Mouse (Mus musculus): Measurements from ENCODE around the gene Fer.

Gene Fer

DNA sequence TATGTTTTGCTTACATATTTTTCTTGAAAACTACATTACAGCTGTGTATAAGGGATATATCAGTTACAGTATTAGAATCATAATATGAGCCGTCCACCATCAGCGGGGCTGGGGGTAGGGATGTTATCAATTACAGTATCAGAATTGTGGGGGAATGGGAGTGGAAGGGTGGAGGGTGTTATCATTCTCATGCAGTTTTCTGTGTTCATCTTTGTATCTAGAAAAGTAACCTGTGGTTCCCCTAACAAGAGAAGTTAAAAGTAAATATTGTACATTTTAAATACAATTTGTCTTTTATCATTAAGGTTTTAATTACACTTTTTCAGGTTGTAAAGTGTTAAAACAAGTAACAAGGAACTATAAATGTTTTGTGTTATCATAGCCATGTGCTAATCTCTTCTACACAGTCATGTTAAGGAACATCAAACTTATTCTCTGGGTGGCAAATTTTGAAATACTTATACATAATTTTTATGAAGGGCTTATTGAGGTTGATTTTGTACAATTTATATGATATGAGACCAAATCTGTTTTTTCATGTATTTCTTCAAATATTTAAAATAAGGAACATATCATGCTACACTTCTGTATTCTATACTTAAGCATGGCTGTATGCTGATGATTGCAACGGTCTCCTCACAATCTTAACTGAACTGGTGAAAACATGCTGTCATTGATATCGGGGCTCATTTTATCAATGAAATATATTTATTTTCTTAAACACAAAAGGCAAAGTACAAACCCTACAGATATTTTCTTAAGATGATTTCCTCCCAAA, 116.1 kb downstream of the Fer start:
- no peak for DNase-seq (ENCODE audit: low spot score in 2 of 2)

DNA sequence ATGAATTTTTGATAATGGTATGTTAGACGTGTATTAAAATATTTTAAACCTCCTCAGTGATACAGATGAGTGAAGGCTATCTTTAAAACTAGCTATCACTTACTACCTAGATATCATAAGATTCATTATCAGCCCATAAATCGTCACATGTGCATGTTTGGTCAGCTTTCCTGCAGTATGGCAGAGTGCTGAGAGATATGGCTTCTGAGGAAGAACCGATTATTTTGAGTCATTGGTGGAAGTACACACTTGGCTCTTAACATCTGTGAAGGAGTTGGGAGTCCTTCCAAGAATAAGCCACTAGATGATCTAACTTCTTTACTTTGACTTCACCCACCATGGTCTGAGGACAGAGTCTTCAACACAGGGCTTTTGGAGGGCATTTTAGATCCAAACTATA, 117.3 kb downstream of the Fer start:
- no peak for DNase-seq (ENCODE audit: low spot score in 2 of 2)

DNA sequence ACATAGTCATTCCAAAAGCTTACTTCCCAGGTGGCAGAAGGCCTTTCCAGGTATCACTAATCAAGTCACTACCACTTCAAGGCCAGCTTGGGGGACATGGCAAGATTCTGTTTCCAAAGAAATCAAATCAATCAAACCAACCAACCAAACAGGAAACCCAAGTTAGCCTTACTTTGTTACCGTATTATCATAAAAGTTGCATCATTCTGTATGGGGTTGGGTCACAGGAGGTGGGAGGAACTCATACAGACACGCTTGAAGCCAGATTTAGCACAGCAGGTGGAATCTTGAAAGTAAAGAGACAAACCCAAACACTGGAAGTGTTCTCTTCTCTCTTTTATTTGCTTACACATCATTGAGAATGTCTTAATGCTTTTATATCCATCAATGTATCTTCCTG, 125.8 kb downstream of the Fer start:
- DNase-seq (ENCODE audit: low spot score in 2 of 2): no peak

DNA sequence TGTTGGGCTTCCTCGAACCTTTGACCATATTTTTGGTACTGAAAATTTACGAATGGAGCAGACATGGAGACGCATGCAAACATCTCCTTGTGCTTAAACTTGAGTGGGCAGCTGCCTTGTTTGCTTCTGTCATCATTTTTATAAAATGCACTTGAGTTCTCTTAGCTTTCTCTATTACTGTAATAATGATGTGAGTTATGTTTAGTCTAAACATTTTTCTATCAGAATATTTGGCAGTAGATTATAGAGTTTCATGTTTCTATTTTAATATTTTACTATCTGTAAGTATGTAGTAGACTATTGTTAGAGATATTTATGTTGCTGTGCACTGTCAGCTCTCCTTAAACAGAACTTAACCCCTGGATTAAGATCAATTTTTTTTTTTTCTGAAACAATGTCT, 128.3 kb downstream of the Fer start:
- DNase-seq (ENCODE audit: low spot score in 2 of 2): no peak

DNA sequence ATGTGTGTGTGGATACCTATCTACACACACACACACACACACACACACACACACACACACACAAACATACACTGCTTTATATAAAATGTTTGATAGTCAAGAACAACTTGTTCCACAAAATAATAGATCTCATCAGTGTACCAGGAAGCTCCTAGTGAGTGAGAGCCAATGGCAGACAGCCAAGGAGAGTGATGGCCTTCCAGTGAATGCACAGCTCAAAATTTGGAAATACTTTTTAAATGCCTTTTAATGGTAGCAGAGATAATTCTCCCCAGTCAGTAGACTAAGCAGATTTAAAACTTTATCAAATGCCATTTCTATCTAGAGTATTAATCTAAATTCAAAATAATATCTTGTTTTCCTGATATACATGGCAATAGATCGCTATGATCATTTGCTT, 133.1 kb downstream of the Fer start:
- DNase-seq (ENCODE audit: low spot score in 2 of 2): no peak

DNA sequence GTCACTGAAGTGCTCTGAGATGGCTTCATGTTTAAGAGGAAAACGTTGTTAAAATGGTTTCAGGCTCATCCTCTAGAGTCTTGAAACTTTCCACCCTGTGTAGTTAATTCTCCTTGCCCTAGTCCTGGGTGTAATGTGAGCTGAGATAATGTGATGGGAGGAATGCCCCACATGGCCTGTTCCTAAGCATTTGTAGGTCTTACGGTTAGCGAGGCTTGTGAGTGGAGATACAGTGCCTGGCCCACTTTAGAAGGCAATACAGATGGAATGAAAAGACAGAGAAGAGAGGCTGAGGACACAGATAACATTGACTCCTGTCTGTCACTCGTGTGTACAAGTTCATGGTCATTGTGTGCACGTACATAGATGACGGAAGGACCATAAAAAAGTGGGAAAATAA, 134.8 kb downstream of the Fer start:
- no peak for DNase-seq (ENCODE audit: low spot score in 2 of 2)

DNA sequence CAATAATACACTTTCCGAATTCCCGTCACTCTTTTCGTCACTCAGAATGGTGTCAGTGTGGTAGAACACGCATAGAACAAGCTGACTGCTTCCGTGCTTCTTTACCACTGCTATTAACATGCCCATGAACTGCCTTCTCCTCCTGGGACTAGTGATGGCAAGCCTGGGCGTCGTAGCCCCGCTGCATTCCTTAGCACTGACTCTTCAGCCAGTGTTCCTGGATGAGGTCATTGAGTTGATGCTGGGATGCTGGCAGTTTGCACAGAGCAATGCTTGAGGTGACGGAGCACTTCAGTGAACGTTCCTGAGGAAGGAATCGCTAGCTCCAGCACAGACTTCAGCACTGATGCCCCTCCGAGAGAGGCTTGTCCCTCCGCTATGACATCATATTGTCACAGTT, 140.6 kb downstream of the Fer start:
- no peak for DNase-seq (ENCODE audit: low spot score in 2 of 2)

DNA sequence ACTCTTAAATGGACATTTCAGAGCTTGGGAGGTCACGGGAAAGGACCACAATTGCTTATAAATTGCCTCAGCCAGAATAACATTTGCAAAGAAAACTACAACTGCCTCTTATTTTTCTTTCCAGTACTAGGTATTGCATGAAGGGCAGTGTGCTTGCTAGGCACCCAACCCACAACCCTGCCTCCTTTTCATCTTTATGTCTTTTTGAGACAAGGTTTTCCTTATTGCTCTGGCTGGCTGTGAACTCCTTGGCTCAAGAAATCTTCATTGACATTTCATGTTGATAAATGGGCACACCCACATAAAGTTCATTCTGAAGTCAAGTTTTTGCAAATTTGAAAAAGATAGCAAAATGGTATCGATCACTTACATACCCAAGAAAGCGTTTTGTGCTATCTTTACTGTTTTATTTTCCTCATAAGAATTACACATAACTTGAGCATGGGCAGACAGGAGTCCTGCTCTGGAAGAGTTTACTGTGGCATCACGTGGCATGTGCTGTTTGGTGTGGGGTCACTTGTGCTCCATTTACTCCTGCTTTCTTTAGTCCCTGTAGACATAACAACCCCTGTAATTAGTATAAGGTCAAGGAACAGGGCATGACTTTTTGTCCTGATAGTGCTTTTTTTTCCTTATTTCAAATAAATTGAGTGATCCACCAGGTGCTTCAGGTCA, 142.8 kb downstream of the Fer start:
- no peak for DNase-seq (ENCODE audit: low spot score in 2 of 2)

DNA sequence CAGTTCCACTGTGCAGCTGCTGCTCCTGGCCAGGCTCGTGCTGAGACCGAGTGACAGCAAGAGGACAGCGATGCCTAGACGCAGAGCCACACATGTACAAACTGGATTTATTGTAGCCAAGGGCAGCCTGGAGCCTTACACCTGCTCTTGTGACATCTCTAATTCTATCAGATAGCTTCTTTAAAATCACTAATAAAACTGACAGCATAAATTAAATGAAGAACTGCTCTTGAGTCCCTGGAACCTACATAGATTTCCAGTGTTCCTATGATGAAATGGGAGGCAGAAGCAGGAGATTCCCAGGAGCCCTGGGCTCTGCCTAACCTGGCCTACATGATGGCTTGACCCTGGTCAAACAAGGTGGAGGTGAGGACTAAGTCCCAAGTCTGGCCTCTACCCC, 153.7 kb downstream of the Fer start:
- DNase-seq (ENCODE audit: low spot score in 2 of 2): no peak

DNA sequence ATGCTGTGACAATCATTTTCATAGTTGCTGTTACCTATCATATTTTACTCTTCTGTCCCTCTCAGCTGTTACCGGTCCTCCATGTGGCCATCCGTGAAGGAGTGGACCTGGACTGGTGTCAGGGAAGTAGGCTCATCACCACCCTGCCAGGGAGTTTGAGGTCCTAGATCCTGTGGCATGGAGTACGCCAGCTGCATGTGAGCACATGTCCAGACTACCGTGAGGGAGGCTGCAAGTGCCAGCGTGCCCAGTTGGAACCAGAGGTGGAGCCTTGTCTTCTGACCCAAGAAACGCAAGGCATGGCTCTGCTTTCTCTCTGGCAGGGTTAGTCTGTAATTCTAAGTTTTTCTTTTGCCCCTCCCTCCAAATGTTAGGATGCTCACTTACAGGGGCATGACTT, 155.4 kb downstream of the Fer start:
- no peak for DNase-seq (ENCODE audit: low spot score in 2 of 2)

DNA sequence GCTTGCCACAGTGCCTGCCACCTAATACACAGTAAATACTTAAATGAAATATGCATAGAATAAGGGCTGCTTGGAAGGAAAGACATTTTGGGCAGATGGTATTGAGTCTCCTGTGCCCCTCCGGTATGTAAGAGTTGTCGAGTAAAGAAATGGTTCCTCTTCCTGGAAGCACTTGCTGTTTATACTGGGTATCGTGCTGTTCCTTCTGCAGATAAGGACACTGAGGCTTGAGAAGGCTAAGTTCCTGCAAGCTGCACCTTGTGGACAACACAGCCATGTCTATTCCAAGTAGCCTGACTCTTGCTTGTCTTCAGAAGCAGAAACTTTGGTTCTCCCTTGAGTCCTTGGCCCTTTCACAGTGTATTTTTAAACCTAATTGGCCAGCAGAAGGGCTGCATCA, 156.0 kb downstream of the Fer start:
- DNase-seq (ENCODE audit: low spot score in 2 of 2): no peak

DNA sequence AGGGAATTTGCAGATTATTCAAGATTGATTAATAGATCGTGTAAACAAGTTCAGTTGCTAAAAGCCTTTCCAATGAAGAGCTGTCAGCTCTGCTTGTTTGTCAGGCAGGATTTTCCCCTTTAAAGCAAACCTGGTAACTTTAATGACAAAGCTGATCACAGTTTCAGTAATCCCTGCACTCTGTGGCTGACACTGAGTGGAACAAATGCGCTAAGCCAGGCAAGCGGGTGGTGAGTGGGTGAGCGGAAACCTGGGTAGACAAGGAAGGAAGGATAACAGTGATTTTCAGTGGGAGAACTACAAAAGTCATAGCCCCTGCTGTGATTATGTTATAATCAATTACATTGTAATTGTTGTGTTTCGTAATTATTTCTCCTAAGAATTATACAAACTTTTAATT, 156.8 kb downstream of the Fer start:
- DNase-seq (ENCODE audit: low spot score in 2 of 2): no peak

DNA sequence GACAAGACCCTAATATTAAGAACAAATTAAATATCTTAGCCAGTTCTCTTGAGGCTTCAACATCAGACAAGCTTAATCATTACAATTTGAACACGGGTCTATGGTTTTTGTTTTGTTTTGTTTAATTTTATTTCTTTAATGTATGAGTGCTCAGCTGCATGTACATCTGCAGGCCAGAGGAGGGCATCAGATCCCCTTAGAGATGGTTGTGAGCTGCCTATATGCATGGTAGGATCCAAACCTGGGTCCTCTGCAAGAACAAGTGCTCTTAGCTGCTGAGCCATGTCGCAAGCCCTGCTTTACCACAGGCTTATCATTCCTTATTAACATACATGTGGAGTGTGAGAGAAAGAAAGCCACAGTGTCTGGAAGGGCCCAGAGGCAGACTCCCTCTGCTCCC, 163.6 kb downstream of the Fer start:
- no peak for DNase-seq (ENCODE audit: low spot score in 2 of 2)

DNA sequence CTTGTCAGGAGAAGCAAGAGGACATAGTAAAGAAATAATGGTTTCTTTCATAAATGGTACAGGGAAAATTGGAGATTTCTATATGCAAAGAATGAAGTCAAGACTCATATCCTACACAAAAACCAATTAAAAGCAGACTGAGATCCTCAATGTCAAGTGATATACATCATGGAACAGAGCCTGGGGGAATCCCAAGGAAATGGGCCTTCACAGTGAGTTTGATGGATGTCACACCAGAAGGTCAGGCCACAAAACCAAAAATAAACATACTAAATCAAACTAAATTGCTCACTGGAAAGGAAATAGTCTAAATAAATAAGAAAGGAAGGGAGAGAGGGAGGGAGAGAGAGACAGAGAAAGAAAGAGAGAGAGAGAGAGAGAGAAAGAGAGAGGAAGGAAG, 178.9 kb downstream of the Fer start:
- DNase-seq (ENCODE audit: low spot score in 2 of 2): no peak

DNA sequence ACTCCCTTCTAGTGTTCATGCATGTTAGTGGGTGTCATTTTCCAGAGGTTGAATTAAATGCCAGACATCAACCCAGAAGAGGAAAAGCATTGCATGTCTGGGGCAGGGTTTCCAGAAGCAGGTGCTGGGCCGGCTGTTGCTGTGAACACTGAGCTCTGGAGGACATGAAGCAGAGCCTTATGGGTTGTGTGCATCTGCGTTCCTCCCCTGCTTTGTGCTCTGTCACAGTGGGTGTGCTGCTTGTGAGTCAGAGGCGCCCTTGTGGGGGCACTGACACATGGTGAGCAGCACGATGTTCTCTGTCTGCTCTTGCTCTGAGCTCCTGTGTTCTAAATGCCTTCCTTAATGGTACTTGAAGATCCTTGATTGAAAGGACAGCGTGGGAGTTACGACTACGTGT, 182.5 kb downstream of the Fer start:
- peak; percentile 68 to 81 for DNase-seq (ENCODE audit: low spot score in 2 of 2)

DNA sequence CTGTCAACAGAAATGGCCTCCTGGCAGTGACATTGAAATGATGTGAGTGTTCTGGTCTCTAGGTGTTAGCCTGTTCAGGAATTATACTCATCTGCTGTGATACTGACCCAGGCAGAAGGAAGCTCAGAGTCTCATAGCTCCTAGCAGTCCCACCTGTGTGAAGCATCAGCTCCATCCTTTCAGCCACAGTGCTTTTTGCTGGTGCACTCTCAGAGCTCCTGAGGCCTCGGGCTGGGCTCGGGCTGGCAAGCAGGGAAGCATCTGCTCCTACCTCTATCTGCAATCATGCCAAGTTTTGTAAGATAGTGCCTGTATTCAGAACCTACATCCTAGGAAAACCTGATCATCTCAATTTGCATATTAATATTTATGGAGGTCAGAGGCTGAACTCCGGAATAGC, 183.7 kb downstream of the Fer start:
- no peak for DNase-seq (ENCODE audit: low spot score in 2 of 2)

DNA sequence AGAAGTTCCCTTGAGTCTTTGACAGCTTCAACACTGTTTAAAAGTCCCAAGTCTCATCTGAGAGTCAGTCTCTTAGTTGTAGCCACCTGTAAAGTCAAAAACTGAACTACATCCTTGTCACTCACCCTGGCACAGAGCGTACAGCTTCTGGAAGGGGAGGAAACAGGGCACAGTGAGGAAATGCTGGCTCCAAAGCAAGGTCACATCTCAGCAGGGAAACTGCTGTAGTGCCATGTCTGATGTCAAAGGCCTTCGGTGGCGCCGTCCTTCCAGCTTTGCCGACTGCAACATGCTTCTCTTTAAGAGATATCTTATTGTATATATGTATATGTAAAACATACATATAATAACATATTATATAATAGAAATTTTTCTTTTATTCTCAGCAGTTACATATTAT, 188.0 kb downstream of the Fer start:
- DNase-seq (ENCODE audit: low spot score in 2 of 2): no peak

DNA sequence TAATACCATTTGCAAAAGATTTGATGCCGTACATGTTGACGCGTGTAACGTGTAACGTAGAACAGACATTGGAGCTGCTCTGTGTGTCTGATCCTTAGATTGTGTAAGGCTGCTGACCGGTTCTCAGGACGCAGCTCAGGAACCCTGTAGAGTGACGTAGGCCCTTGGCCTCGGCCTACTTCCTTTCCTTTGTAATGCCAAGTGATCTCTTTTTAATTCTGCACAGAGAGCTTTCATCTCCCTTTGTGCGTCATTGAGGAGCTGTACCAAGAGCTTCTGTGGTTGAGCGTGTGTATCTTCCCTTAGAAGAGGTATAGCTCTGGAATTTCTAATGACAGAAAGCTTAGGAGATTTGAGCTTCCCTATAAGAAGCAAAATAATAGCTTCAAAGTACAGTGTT, 190.8 kb downstream of the Fer start:
- DNase-seq (ENCODE audit: low spot score in 2 of 2): no peak

DNA sequence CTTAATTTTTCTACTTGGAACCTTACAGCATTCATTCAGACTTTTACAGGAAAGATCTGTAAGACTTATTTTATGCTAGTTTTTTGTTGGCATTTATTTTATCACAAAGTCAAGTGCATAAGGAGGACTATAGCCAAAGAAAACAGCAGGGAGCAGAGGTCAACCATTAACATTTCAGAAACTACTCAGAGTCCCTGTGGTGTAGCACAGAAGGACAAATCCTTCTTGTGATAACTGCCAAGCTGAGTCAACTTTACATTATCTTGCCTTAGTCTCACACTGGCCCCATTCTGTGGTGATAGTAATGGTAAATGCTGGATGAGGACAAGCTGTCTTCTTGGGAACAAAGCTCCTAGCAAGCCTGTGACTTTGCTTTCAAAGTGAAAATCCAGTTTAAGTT, 197.7 kb downstream of the Fer start:
- DNase-seq (ENCODE audit: low spot score in 2 of 2): no peak

DNA sequence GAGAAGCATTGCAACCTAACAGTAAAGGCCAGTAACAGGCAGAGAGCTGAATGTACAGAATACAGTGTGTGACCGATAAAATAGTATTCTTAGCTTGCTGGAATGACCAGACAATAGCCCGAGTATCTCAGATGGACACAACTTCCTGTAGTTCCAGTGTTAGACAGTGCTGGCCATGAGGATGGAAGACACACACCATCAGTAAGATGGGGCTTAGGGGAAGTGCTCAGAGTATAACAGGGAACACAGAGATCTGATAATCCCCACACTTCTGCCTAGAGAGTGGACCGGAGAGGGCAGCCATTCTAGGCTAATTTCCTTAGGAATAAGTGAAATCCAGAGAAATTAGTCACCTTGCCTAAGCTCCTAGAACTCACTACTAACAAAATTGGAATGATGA, 202.4 kb downstream of the Fer start:
- DNase-seq (ENCODE audit: low spot score in 2 of 2): no peak

DNA sequence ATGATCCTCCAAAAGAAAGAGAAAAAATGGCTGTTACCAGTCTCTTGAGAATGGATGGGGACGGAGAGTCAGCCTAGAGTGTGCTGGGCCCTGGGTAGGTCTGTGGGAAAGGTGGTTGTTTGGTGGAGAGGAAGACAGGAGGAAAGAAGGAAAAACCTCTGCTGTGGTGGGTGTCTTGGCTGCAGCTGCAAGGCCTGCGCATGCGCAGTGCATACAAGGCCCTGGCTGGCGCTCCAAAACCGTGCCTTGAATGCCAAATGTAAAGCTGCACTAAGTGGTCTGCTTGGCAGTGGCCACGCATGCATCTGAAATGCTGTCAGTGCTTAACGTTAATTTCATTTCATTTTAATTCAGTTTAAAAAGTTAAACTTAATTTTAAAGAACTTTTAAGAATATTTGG, 214.5 kb downstream of the Fer start:
- no peak for DNase-seq (ENCODE audit: low spot score in 2 of 2)

DNA sequence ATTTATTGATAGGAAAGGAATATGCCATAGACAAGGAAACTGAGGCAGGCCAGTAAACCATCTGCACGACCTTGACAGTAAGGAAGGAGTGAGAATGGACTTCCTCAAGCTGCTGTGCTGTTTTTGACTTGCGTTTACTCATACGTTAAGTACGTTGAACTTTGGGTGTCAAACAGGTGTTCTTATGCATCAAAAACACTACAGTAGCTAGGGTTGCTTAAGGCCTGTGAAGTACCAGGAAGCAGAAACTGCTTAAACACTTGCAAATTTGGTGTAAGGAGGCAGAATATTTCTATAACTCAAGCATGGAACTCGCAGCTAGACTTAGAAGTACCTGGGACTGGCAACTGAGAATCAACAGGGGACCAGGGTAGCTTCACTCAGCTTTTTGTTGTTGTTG, 221.9 kb downstream of the Fer start:
- no peak for DNase-seq (ENCODE audit: low spot score in 2 of 2)

DNA sequence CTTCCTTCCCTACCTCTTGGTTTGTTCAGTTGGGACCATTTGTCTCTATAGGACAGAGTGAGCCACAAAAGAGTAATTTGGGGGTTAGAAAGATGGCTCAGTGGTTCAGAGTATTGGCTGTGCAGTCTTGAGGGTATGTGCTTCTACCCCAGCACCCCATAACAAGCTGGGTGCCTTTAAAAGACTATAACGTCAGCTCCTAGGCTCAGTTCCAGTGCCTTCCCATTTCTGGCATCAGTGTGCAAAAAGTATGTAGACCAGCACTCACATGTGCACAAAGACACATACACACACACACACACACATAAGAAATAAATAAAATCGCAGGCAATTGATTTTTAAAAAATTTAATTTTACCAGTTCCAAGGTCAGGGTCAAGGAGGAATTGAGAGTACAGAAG, 222.6 kb downstream of the Fer start:
- DNase-seq (ENCODE audit: low spot score in 2 of 2): no peak

All from right cerebral cortex, postnatal 36 days (tissue).